Comparison of ENCODE assay signal across 14 mouse cellular contexts in the genomic region with DNA sequence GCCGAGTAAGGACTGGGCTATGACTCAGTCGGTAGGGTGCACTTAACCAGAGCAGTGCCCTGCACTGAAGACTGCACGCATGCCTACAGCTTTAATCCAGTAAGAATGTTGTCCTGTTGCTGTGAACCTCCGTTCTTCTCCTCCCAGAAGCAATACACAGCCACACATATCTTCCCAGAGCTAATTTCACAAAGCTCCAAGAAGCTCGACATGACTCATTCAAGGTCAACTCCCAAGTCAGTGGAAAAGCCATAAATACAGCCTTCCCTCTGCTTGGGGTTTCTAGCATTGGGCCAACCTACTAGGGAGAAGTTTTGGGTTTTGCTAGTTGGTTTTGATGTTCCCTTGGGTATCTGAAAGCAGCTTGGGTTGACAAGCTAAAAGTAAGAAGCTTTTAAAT. TPM values are rescaled to one million over a fixed set of nuclear protein-coding genes. Genes with fewer than 3 reads are reported as not detected.
DNase-seq lines count a peak whose midpoint lies in the region.
"Had no signal": no experiment of that assay in that cellular context is flagged by ENCODE, and none has a peak within 500 bp of the region (broad histone marks: within the 10 kb centered on the region; RNA-seq: fewer than 3 reads in every experiment).

No protein-coding gene starts in this region.

- DNase-seq in adrenal gland, adult 8-10 months: peak; percentile 39
- no peak for DNase-seq in adrenal gland, adult 18-20 months (ENCODE audit: low spot score in 2 of 2)
- peak; percentile 41 for DNase-seq in 3134 (ENCODE audit: extremely low read depth, insufficient read length, low spot score)
- DNase-seq in NIH3T3 (ENCODE audit: low read depth): peak; percentile 80
- peak; percentile 74 for DNase-seq in fibroblast of lung, adult 2 months (ENCODE audit: low read depth)
- DNase-seq in thymus, postnatal 14 days: no peak
- DNase-seq in layer of hippocampus, postnatal 36 days: no peak
- DNase-seq: cerebellum, adult 11 months; cerebellum, adult 9-10 months; cerebellum, postnatal 36 days; kidney, adult 9 months; left cerebral cortex, postnatal 4 days; right cerebral cortex, adult 18-20 months; thymus, adult 18-20 months had no signal

RNA-seq across cellular contexts. Expression of a gene that starts 33.6 kb away (rescaled TPM):
- total RNA-seq in adrenal gland, adult 8-10 months (2022): 10 to 100 TPM; 32.0 to 59.9 (median 48.1) TPM
- 10 to 100 TPM; 27.4 to 30.4 TPM for total RNA-seq in adrenal gland, adult 18-20 months (2021)
- total RNA-seq in layer of hippocampus, postnatal 36 days (2021): 100 to 1,000 TPM; 126 to 156 TPM

Comparison
In these comparisons a context has a peak if more than half of its experiments do, and no peak if none do; other contexts are left out.
1. DNase-seq: peak in adrenal gland, adult 8-10 months (single experiment), 3134 (single experiment), NIH3T3 (single experiment) and fibroblast of lung, adult 2 months (single experiment); none in adrenal gland, adult 18-20 months (0 of 2), thymus, postnatal 14 days (single experiment) and layer of hippocampus, postnatal 36 days (0 of 2).